Mouse (Mus musculus) CD4-positive, CD25-positive, alpha-beta regulatory T cell, adult 2 months (primary cell): Measurements from ENCODE around the gene Caskin2.
"Not testable (repeated sequence)": the region's sequence is repeated elsewhere in the genome, so short reads cannot be mapped to it uniquely, and the experiment has no call there.

Experiments used
- DNase-seq: peaks from one replicate; pipeline ENCODE4 v3.0.0-alpha.2; 2012; ENCODE audit warnings: low read depth, low spot score

The Caskin2 gene

DNA sequence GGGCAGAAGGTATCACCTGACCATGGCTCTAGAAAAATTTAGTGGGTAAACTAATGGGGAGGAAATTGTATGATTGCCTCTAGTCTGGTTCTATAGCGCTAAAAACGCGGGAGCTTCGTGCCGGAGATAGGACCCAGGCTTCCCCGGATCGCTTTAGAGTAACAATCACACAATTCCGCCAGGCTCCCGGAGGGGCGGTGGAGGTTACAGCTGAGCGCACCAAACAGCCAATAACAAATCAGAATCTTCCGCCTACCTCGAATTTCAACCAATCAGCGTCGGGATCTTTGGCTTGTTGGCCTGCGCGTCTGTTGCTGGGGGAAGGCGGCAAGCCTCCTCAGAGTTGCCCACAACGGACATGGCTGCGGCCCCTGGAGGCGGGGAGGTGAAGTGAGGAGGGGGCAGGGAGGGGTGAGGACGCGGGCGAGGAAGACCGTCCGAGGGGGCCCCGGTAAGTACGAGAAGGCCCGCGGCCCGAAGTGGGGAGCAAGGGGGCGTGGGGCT, 48.3 kb downstream of the Caskin2 start, which contains the start of gene Tmem94:
TSS of gene Tmem94 (plus strand) at position 331 of the 504 bp plus-strand sequence.
- peak; percentile 98 for DNase-seq

GRCm38 (mm10) chr11:115764698-115765097, 48.7 kb downstream of the Caskin2 start:
- no peak for DNase-seq

DNA sequence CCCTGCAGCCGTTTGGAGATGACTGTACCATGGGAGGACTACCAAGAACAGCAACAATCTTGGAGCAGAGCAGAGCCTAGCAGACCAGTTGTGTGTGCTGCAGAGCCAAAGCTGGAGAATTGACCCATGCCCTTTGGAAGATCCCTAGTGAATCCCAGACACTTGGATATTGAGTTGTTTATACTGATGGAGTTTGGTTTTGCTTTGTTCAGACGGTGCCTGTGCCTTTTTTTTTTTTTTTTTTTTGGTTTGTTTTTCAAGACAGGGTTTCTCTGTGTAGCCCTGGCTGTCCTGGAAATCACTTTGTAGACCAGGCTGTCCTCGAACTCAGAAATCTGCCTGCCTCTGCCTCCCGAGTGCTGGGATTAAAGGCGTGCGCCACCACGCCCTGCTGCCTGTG, 51.3 kb downstream of the Caskin2 start:
- DNase-seq, result not testable (repeated sequence)

DNA sequence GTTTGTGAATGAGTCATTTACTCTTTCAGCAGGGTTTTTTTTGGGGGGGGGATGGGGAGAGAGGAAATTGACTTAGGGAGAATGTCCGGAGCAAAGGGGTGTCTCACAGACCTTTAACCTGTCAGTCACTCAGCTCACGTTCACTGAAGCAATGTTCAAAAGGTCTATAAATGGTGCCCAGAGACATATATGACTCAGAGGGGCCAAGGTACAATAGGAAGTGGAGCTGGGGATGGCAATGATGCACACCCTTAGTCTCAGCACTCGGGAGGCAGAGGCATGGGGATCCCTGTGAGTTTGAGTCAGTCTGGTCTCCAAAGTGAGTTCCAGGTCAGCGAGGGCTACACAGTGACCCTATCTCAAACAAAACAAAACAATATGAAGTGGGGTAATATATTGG, 60.0 kb downstream of the Caskin2 start:
- no peak for DNase-seq

DNA sequence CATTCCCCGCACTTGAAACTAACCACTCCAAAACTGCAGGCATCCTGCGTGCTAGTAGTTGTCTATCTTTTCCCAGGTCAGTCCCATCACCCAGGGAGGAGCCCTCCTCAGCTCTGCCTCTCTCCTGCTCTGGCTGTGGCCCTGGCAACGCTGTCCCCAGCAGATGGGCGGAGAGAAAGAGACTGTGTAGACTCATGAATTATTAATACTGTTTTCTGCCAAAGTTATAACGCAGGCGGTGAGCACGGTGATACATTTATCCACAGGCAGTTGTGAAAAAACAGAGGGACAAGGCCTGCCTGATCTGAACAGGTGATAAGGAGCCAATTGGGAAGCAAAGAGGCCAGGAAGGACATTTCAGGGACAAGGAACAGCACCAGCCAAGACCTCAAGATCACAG, 60.8 kb downstream of the Caskin2 start:
- DNase-seq, result no peak

GRCm38 (mm10) chr11:115751725-115752124, 61.7 kb downstream of the Caskin2 start:
- DNase-seq, result peak; percentile 53

- DNase-seq, result no peak
Measured at GRCm38 (mm10) chr11:115749834-115750233, 63.6 kb downstream of the Caskin2 start.
